Mouse (Mus musculus) hindbrain, embryonic 10.5 days (tissue): ENCODE results near the gene Evpl. TPM values are rescaled to one million over a fixed set of nuclear protein-coding genes. Genes with fewer than 3 reads are reported as not detected.

Experiments used
- DNase-seq: peaks from one replicate; pipeline ENCODE4 v3.0.0-alpha.2; 2017; ENCODE audit warnings: low spot score
- H3K27ac ChIP-seq: fragments of 300-500 bp; sonication (generic); 2 replicates; pipeline ENCODE4 v1.5.1; 2016; ENCODE audit warnings: mild to moderate bottlenecking, moderate library complexity
- H3K27me3 ChIP-seq: fragments of 300-500 bp; sonication (generic); 2 replicates; pipeline ENCODE4 v1.6.1; 2016; ENCODE audit warnings: mild to moderate bottlenecking; ENCODE audit not compliant: poor library complexity, insufficient read depth, severe bottlenecking
- H3K36me3 ChIP-seq: fragments of 300-500 bp; sonication (generic); 2 replicates; pipeline ENCODE4 v1.6.1; 2016; ENCODE audit warnings: mild to moderate bottlenecking, moderate library complexity
- H3K4me1 ChIP-seq: fragments of 300-500 bp; sonication (generic); replicated peaks from 2 replicates; pipeline ENCODE4 v1.6.1; 2016; ENCODE audit warnings: mild to moderate bottlenecking
- H3K4me3 ChIP-seq: fragments of 300-500 bp; sonication (generic); 2 replicates; pipeline ENCODE4 v1.5.1; 2016; ENCODE audit warnings: mild to moderate bottlenecking, moderate library complexity
- H3K9me3 ChIP-seq: fragments of 300-500 bp; sonication (generic); 2 replicates; pipeline ENCODE4 v1.6.1; 2016; ENCODE audit warnings: mild to moderate bottlenecking, moderate library complexity
- WGBS: fragments of 180-500 bp; shearing (Covaris S2); methylation state at CpG from one replicate; pipeline ENCODE4 v1.1.7; 2016; 5-methylcytosine and 5-hydroxymethylcytosine counted together
- polyA plus RNA-seq: library from polyadenylated mRNA; unstranded; fragments of >200 nt; fragmentation: Nextera tagmentation; extraction: Ambion mirVana; gene quantifications from 2 replicates; pipeline ENCODE4 v1.2.1, GENCODE M21; 2016

The Evpl gene
- polyA plus RNA-seq, 1 experiment from 2014 or later, result 0.76 TPM

DNA sequence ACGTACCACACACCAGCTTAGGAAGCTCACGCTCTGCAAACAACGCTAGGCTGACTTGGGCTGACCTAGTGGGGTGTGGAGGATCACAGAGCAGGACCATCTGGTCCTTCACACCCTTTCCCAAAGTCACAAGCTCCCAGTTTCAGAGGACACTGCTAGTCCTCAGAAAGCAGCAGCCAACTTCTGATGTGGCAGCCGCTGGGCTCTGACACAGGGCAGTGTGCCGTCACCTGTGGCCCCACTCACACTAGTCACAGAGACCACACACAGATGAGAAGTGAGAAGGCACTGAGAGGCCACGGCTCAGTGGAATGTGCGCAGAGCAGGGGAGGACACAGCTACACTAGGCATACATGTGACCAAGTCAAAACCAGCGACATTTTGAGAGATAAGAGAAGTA lies 13.0 kb upstream of the Evpl start:
- H3K27ac ChIP-seq, result no peak overlapping the region
- no peaks in the 10 kb centered on the region for H3K27me3 ChIP-seq
- 94% methylated on average over 8 of the region's 8 CpGs for WGBS
- no peak for DNase-seq
- no peaks in the 10 kb centered on the region for H3K9me3 ChIP-seq
- H3K36me3 ChIP-seq, result peaks cover 100% of the 10 kb centered on the region
- H3K4me3 ChIP-seq, result no peak overlapping the region
- H3K4me1 ChIP-seq, result no peaks in the 10 kb centered on the region

DNA sequence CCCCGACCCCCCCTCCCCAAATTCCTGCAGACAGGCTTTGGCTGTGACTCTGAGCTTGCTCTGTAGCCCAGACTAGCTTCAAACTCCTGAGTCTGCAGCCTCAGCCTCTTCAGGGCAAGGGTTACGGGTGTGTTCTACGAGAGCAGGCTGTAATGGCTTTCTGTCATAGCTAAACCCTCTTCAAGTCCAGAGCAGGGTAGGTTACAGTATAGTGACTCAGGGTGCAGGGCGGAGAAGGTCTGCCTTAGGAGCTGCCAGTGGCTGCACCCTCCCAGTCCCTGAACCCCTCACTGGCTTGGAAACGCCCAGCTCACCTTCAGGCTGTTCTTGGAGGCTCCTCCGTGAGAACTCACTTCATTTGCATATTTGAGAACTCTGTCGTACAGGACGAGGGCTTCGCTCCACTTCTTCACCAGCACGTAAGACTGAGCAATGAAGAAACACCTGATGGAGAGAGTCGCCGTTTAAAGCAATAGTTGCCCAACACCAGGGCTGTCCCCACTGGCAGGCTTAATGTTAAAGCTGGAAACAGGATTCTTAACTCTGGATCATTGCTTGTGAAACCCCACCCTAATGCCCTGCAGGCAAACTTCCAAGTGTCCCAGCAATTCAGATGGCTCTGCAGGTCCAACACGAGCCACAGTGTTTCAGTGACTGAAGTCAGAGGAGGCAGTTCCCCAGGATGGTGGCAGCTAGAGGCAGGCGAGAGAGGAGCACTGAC lies 9.8 kb upstream of the Evpl start:
- no peak for DNase-seq
- Histone ChIP-seq H3K36me3 (peaks cover 100% of the 10 kb centered on the region), H3K4me3 (no peak overlapping the region), H3K9me3 (no peaks in the 10 kb centered on the region), H3K4me1 (peaks cover 4% of the 10 kb centered on the region; the same call in 1 of the 2 replicates), H3K27me3 (no peaks in the 10 kb centered on the region), H3K27ac (no peak overlapping the region)
- WGBS, result 85% methylated on average over 14 of the region's 14 CpGs

- no peaks in the 10 kb centered on the region for H3K9me3 ChIP-seq
- H3K4me1 ChIP-seq, result peaks cover 21% of the 10 kb centered on the region
- no peak overlapping the region for H3K27ac ChIP-seq
- peaks cover 83% of the 10 kb centered on the region for H3K36me3 ChIP-seq
- no peak for DNase-seq
- no peak overlapping the region for H3K4me3 ChIP-seq
- no peaks in the 10 kb centered on the region for H3K27me3 ChIP-seq
- 78% methylated on average over 6 of the region's 6 CpGs for WGBS
Observed at GRCm38 (mm10) chr11:116245616-116246015, 7.7 kb upstream of the Evpl start.

GRCm38 (mm10) chr11:116244580-116244979 lies 6.7 kb upstream of the Evpl start:
- Histone ChIP-seq H3K4me3 (no peak overlapping the region), H3K4me1 (peaks cover 26% of the 10 kb centered on the region), H3K27ac (no peak overlapping the region), H3K36me3 (peaks cover 72% of the 10 kb centered on the region), H3K9me3 (no peaks in the 10 kb centered on the region), H3K27me3 (no peaks in the 10 kb centered on the region)
- DNase-seq, result no peak
- WGBS, result 92% methylated on average over 8 of the region's 8 CpGs

DNA sequence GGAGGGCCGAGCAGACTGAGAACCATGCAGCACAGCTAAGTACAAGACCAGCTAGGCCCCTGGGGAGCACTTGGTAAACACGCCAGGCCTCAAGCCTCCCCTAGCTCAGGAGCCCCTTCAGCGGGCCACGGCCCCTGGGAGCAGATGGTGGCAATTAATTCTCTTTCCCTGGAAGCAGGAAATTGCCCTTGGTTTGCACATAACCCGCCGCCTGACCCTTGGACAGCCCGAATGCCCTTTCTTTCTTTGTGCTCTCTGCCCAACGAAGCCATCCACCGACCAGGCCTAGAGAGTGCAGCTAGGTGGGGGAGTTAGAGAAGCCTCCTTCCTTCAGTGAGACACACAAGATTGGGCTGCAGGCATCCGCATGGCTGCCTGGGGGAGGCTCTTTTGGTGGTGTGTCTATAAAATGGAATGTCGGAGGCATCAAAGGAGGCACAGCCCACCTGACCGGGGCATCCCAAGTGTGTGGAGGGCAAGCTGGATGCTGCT lies 3.9 kb upstream of the Evpl start:
- 42% methylated on average over 12 of the region's 12 CpGs for WGBS
- peaks cover 21% of the 10 kb centered on the region for H3K27me3 ChIP-seq
- peaks cover 44% of the 10 kb centered on the region for H3K36me3 ChIP-seq
- H3K9me3 ChIP-seq, result no peaks in the 10 kb centered on the region
- peak overlapping the region; percentile 79 for H3K27ac ChIP-seq
- peak; percentile 59 for DNase-seq
- H3K4me1 ChIP-seq, result peaks cover 42% of the 10 kb centered on the region
- H3K4me3 ChIP-seq, result no peak overlapping the region

- peaks cover 24% of the 10 kb centered on the region for H3K36me3 ChIP-seq
- no peaks in the 10 kb centered on the region for H3K9me3 ChIP-seq
- H3K4me3 ChIP-seq, result no peak overlapping the region
- DNase-seq, result peak; percentile 46
- H3K4me1 ChIP-seq, result peaks cover 42% of the 10 kb centered on the region
- WGBS, result 15% methylated on average over 7 of the region's 7 CpGs
- H3K27ac ChIP-seq, result peak overlapping the region; percentile 17
- peaks cover 34% of the 10 kb centered on the region for H3K27me3 ChIP-seq
Observed at GRCm38 (mm10) chr11:116239797-116240196, 1.9 kb upstream of the Evpl start.

GRCm38 (mm10) chr11:116234901-116235300 lies 3.0 kb downstream of the Evpl start:
- no peaks in the 10 kb centered on the region for H3K36me3 ChIP-seq
- H3K9me3 ChIP-seq, result no peaks in the 10 kb centered on the region
- H3K27ac ChIP-seq, result no peak overlapping the region
- peaks cover 63% of the 10 kb centered on the region for H3K27me3 ChIP-seq
- DNase-seq, result no peak
- peaks cover 35% of the 10 kb centered on the region for H3K4me1 ChIP-seq
- no peak overlapping the region for H3K4me3 ChIP-seq
- WGBS, result 86% methylated on average over 8 of the region's 8 CpGs

DNA sequence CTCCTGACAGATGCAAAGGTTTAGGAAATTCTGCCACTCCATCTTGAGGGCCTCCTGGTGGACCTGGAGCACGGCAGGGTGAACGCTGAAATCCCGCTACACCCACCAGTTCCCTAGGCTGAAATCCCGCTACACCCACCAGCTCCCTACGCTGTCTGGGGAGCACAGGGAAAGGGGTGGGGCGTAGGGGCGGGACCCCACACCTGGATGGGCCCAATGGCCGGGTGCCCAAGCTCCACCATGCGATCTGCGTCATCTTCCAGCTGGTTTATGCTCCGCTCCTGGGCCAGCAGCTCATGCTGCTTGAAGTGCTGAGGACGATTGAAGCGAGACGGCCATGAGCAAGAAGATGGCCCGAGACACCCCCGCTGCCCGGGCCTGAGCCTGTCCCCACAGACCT lies 5.5 kb downstream of the Evpl start:
- Histone ChIP-seq H3K27me3 (peaks cover 63% of the 10 kb centered on the region), H3K4me3 (peak overlapping the region; percentile 30), H3K9me3 (no peaks in the 10 kb centered on the region), H3K36me3 (no peaks in the 10 kb centered on the region), H3K27ac (peak overlapping the region; percentile 57; the same call in 1 of the 2 replicates), H3K4me1 (peaks cover 37% of the 10 kb centered on the region)
- no peak for DNase-seq
- WGBS, result 18% methylated on average over 17 of the region's 17 CpGs

- Histone ChIP-seq H3K4me1 (peaks cover 35% of the 10 kb centered on the region), H3K27me3 (peaks cover 55% of the 10 kb centered on the region)
- no peak for DNase-seq
Observed at GRCm38 (mm10) chr11:116228699-116229098, 9.2 kb downstream of the Evpl start.

DNA sequence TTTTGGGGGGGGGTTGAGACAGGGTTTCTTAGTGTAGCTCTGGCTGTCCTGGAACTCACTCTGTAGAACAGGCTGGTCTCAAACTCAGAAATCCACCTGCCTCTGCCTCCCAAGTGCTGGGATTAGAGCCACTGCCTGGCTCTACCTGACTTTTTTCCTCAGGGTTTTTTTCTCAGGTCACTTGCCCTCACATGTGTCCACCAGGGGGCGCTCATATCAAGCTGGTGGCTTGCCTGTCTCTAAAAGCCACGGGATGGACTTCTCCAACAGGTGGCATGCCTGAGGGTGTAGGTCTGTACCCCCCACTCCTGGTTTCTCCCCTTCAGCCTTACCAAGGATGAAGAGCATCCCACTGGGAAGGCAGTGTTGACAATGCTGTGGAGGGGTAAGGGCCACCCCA lies 11.5 kb downstream of the Evpl start:
- peaks cover 60% of the 10 kb centered on the region for H3K27me3 ChIP-seq
- 5% methylated on average over 2 of the region's 2 CpGs for WGBS
- DNase-seq, result peak; percentile 80
- H3K4me1 ChIP-seq, result peaks cover 36% of the 10 kb centered on the region
- H3K9me3 ChIP-seq, result peaks cover 10% of the 10 kb centered on the region
- no peak overlapping the region for H3K27ac ChIP-seq
- H3K36me3 ChIP-seq, result no peaks in the 10 kb centered on the region
- H3K4me3 ChIP-seq, result no peak overlapping the region

More at GRCm38 (mm10) chr11:116228699-116229098, 9.2 kb downstream of the Evpl start:
- Histone ChIP-seq H3K36me3 (no peaks in the 10 kb centered on the region), H3K9me3 (peaks cover 3% of the 10 kb centered on the region; the same call in 1 of the 2 replicates), H3K27ac (no peak overlapping the region), H3K4me3 (no peak overlapping the region)
- WGBS, result 86% methylated on average over 4 of the region's 4 CpGs

DNA sequence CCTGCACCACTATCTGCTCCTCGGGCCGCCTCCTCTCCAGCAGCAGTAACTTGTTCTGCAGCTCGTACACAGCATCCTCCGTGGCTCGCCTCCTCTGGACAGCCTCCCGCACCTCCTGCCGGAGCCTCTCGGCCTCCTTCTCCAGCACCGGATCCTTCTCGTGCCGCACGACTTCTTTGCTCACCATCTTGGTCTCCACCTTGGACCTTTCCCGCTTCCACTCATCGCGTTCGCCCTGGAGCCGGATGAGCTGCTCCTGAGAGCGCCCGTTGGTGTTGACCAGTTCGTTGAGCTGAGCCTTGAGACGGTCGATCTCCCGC lies 15.2 kb downstream of the Evpl start:
- no peaks in the 10 kb centered on the region for H3K36me3 ChIP-seq
- peaks cover 42% of the 10 kb centered on the region for H3K4me1 ChIP-seq
- peaks cover 62% of the 10 kb centered on the region for H3K27me3 ChIP-seq
- H3K4me3 ChIP-seq, result peak overlapping the region; percentile 51
- WGBS, result 14% methylated on average over 23 of the region's 23 CpGs
- H3K9me3 ChIP-seq, result peaks cover 15% of the 10 kb centered on the region
- H3K27ac ChIP-seq, result peak overlapping the region; percentile 57; the same call in 1 of the 2 replicates
- DNase-seq, result no peak

DNA sequence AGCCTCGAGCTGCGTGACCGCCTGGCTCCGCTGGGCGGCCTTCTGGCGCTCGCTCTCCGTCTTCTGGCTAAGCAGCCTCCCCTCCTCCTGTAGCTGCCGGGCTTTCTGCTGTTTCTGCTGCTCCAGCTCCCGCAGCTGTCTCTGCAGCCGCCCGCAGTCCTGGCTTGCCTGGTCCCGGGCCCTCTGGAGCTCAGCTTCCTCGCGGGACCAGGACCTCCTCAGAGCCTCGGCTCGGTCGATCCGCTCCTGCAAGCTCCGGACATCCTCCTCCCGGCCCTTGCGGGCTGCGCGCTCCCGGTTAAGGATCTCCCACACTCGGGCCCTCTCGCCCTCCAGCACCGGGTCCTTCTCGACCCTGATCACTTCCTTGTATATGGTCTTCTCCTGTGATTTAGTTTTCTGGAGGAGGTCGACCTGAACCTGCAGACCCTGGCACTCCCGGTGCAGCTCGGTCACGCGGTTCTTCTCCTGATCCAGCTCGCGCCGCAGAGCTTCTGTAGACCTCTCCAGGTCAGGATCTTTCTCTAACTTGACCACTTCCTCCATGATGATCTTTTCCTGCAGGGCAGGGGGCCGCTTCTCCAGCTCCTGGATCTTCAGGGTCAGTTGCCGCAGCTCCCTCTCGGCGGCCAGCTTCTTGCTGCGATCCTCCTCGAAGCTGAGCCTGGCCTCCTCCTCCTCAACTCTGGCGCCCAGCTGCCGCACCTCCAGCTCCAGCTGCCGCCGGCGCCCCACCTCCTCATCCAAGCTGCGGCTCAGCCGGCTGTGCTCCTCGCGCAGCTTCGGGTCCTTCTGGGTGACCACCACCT lies 15.7 kb downstream of the Evpl start:
- peak; percentile 57 for DNase-seq
- Histone ChIP-seq H3K36me3 (no peaks in the 10 kb centered on the region), H3K27ac (peak overlapping the region; percentile 57; the same call in 1 of the 2 replicates), H3K4me3 (peak overlapping the region; percentile 51), H3K9me3 (peaks cover 15% of the 10 kb centered on the region), H3K27me3 (peaks cover 58% of the 10 kb centered on the region), H3K4me1 (peaks cover 40% of the 10 kb centered on the region)
- WGBS, result 11% methylated on average over 53 of the region's 53 CpGs

- H3K27me3 ChIP-seq, result peaks cover 49% of the 10 kb centered on the region
- peak; percentile 72 for DNase-seq
- WGBS, result 24% methylated on average over 4 of the region's 4 CpGs
- H3K4me3 ChIP-seq, result no peak overlapping the region
- H3K4me1 ChIP-seq, result peaks cover 40% of the 10 kb centered on the region
- H3K36me3 ChIP-seq, result no peaks in the 10 kb centered on the region
- peak overlapping the region; percentile 54; the same call in 1 of the 2 replicates for H3K27ac ChIP-seq
- H3K9me3 ChIP-seq, result peaks cover 15% of the 10 kb centered on the region
Observed at GRCm38 (mm10) chr11:116219885-116220284, 18.0 kb downstream of the Evpl start.
